Mouse (Mus musculus) limb, embryonic 12.5 days (tissue): ENCODE measurements at regions not wholly inside any gene's neighbourhood (a gene's known extent, or its start where the extent isn't known, plus 50 kb on each side); places are given as distances from the start of the nearest gene placed in this dataset.
"Not testable (repeated sequence)": the region's sequence is repeated elsewhere in the genome, so short reads cannot be mapped to it uniquely, and the experiment has no call there.

ENCODE experiments used
- ATAC-seq: fragments of 200-750 bp; cut with Nextera tagmentation; 2 replicates; pipeline ENCODE4 v1.8.0; 2017; ENCODE audit warnings: low read depth, moderate TSS enrichment; ENCODE audit not compliant: insufficient number of reproducible peaks, insufficient read depth, low FRiP score, low TSS enrichment
- H3K27ac ChIP-seq: fragments of 300-500 bp; sonication (generic); 2 replicates; pipeline ENCODE4 v1.5.1; 2016; ENCODE audit warnings: mild to moderate bottlenecking, moderate library complexity
- H3K27me3 ChIP-seq: fragments of 300-500 bp; sonication (generic); 2 replicates; pipeline ENCODE4 v1.6.1; 2016; ENCODE audit warnings: mild to moderate bottlenecking, moderate library complexity
- H3K36me3 ChIP-seq: fragments of 300-500 bp; sonication (generic); 2 replicates; pipeline ENCODE4 v1.6.1; 2016; ENCODE audit warnings: mild to moderate bottlenecking, moderate library complexity
- H3K4me1 ChIP-seq: fragments of 300-500 bp; sonication (generic); replicated peaks from 2 replicates; pipeline ENCODE4 v1.6.1; 2016
- H3K4me2 ChIP-seq: fragments of 300-500 bp; sonication (generic); 2 replicates; pipeline ENCODE4 v1.6.1; 2016; ENCODE audit warnings: mild to moderate bottlenecking, moderate library complexity
- H3K4me3 ChIP-seq: fragments of 300-500 bp; sonication (generic); replicated peaks from 2 replicates; pipeline ENCODE4 v1.5.1; 2016; ENCODE audit warnings: mild to moderate bottlenecking
- H3K9ac ChIP-seq: fragments of 300-500 bp; sonication (generic); replicated peaks from 2 replicates; pipeline ENCODE4 v1.6.1; 2016; ENCODE audit warnings: mild to moderate bottlenecking, moderate library complexity
- H3K9me3 ChIP-seq: fragments of 300-500 bp; sonication (generic); 2 replicates; pipeline ENCODE4 v1.6.1; 2016; ENCODE audit warnings: mild to moderate bottlenecking, moderate library complexity
- whole genome bisulfite sequencing: fragments of 180-500 bp; shearing (Covaris S2); methylation state at CpG from one replicate; pipeline ENCODE4 v1.1.7; 2016; 5-methylcytosine and 5-hydroxymethylcytosine counted together

GRCm38 (mm10) chr17:82674593-82674992, 540.5 kb upstream of the Pkdcc start:
- no peaks in the 10 kb centered on the region for H3K4me1 ChIP-seq
- 84% methylated on average over 2 of the region's 2 CpGs for WGBS
- no peak overlapping the region for H3K4me2 ChIP-seq
- H3K9me3 ChIP-seq: no peaks in the 10 kb centered on the region
- no peaks in the 10 kb centered on the region for H3K27me3 ChIP-seq
- no peak overlapping the region for H3K9ac ChIP-seq
- no peak for ATAC-seq
- H3K27ac ChIP-seq: no peak overlapping the region
- H3K4me3 ChIP-seq: no peak overlapping the region
- no peaks in the 10 kb centered on the region for H3K36me3 ChIP-seq

GRCm38 (mm10) chr17:82666557-82666956, 548.5 kb upstream of the Pkdcc start:
- H3K36me3 ChIP-seq, H3K9me3 ChIP-seq, ATAC-seq, H3K4me2 ChIP-seq, H3K27me3 ChIP-seq, H3K4me1 ChIP-seq, H3K27ac ChIP-seq, H3K4me3 ChIP-seq, H3K9ac ChIP-seq: not testable (repeated sequence)
- WGBS: 84% methylated on average over 1 of the region's 1 CpGs

- Histone ChIP-seq H3K9ac (no peak overlapping the region), H3K4me3 (no peak overlapping the region), H3K4me2 (no peak overlapping the region), H3K36me3 (no peaks in the 10 kb centered on the region), H3K27me3 (no peaks in the 10 kb centered on the region), H3K9me3 (no peaks in the 10 kb centered on the region), H3K4me1 (no peaks in the 10 kb centered on the region), H3K27ac (no peak overlapping the region)
- ATAC-seq: no peak
- WGBS: 87% methylated on average over 6 of the region's 6 CpGs
These were observed 550.7 kb upstream of the Pkdcc start for GRCm38 (mm10) chr17:82664352-82664751.

DNA sequence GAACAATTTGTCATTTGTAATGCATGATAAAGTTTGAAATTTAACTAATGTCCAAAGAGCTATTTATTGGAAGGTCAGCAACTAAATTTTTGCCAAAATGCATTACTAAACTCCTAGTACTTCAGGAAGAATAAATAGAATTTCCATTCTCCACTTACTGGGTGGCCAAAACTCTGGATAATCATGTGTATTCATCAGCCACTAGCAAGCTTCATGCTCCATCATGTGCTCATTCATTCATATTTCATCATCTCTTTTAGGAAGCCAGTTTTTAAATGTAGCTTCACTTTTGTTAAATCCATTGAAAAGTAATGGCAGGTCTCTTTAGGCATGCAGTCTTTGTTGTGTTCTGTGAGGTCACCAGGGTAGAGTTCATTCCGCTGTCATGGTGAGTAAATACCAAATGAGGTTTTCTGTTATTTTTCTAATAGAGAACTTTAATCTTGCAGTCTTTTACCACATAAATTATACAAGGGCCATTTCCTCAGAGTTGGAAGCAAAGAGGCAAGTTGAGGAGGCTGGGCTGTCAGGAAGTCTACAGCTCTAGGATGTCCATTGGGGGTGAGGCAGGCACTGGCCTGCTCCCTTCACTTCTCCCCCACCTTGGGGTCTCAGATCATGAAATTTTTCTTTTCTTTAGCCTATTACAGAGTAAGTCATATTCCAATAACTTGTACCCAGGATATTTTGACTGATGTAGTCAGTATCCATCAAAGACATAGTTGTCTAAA, 578.5 kb upstream of the Pkdcc start:
- no peak overlapping the region for H3K4me3 ChIP-seq
- 85% methylated on average over 1 of the region's 1 CpGs for WGBS
- no peaks in the 10 kb centered on the region for H3K36me3 ChIP-seq
- no peak for ATAC-seq
- no peaks in the 10 kb centered on the region for H3K4me1 ChIP-seq
- no peaks in the 10 kb centered on the region for H3K9me3 ChIP-seq
- no peak overlapping the region for H3K4me2 ChIP-seq
- H3K27ac ChIP-seq: no peak overlapping the region
- H3K9ac ChIP-seq: no peak overlapping the region
- no peaks in the 10 kb centered on the region for H3K27me3 ChIP-seq

GRCm38 (mm10) chr17:82635849-82636248, 579.2 kb upstream of the Pkdcc start:
- Histone ChIP-seq H3K36me3 (no peaks in the 10 kb centered on the region), H3K4me2 (no peak overlapping the region), H3K9ac (no peak overlapping the region), H3K9me3 (no peaks in the 10 kb centered on the region), H3K27ac (no peak overlapping the region), H3K4me3 (no peak overlapping the region), H3K4me1 (no peaks in the 10 kb centered on the region), H3K27me3 (no peaks in the 10 kb centered on the region)
- no peak for ATAC-seq
- WGBS: 79% methylated on average over 4 of the region's 4 CpGs

DNA sequence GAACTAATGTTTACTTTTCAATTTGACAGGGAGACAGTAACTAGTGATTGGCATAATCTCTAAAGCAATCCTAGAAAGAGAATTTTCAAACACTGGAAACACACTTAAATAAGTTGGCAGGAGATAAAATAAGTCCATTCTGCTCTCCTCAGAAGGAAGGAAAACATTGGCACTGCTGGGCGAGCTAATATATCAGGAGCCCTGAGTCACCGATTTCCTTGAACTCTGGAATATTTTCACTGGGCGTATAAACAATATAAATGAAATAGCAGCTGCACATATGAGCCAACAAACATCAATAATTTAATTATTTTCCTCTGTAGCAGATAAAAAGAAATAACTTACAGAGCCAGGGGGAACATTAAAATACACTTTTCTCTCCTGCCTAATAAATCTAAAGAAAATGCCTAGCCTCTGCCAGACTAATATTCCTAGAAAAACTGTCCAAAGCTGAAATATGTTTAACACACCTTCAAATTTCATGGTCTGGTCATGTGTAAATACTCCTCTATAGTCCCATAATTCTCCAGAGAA, 608.4 kb upstream of the Pkdcc start:
- H3K4me1 ChIP-seq: no peaks in the 10 kb centered on the region
- H3K4me3 ChIP-seq: no peak overlapping the region
- H3K36me3 ChIP-seq: no peaks in the 10 kb centered on the region
- no peak overlapping the region for H3K4me2 ChIP-seq
- no peak for ATAC-seq
- WGBS: 69% methylated on average over 3 of the region's 3 CpGs
- H3K9ac ChIP-seq: no peak overlapping the region
- H3K27me3 ChIP-seq: no peaks in the 10 kb centered on the region
- H3K27ac ChIP-seq: no peak overlapping the region
- H3K9me3 ChIP-seq: no peaks in the 10 kb centered on the region

- ATAC-seq: no peak
- Histone ChIP-seq H3K4me1 (no peaks in the 10 kb centered on the region), H3K27me3 (no peaks in the 10 kb centered on the region), H3K4me3 (no peak overlapping the region), H3K9me3 (no peaks in the 10 kb centered on the region), H3K9ac (no peak overlapping the region), H3K4me2 (no peak overlapping the region), H3K36me3 (no peaks in the 10 kb centered on the region), H3K27ac (no peak overlapping the region)
- 63% methylated on average over 2 of the region's 2 CpGs for WGBS
These were observed 631.3 kb upstream of the Pkdcc start for GRCm38 (mm10) chr17:82583801-82584200.

- 76% methylated on average over 5 of the region's 5 CpGs for WGBS
- no peaks in the 10 kb centered on the region for H3K4me1 ChIP-seq
- H3K36me3 ChIP-seq: no peaks in the 10 kb centered on the region
These were observed 681.6 kb upstream of the Pkdcc start for GRCm38 (mm10) chr17:82533521-82533920.

GRCm38 (mm10) chr17:82518129-82518528, 697.0 kb upstream of the Pkdcc start:
- Histone ChIP-seq H3K27me3 (no peaks in the 10 kb centered on the region), H3K4me3 (no peak overlapping the region), H3K9ac (no peak overlapping the region), H3K27ac (no peak overlapping the region), H3K4me1 (no peaks in the 10 kb centered on the region), H3K36me3 (no peaks in the 10 kb centered on the region), H3K9me3 (no peaks in the 10 kb centered on the region), H3K4me2 (no peak overlapping the region)
- no peak for ATAC-seq

More at GRCm38 (mm10) chr17:82533521-82533920, 681.6 kb upstream of the Pkdcc start:
- Histone ChIP-seq H3K27ac (no peak overlapping the region), H3K27me3 (no peaks in the 10 kb centered on the region), H3K4me2 (no peak overlapping the region), H3K9ac (no peak overlapping the region), H3K9me3 (no peaks in the 10 kb centered on the region), H3K4me3 (no peak overlapping the region)
- ATAC-seq: no peak

DNA sequence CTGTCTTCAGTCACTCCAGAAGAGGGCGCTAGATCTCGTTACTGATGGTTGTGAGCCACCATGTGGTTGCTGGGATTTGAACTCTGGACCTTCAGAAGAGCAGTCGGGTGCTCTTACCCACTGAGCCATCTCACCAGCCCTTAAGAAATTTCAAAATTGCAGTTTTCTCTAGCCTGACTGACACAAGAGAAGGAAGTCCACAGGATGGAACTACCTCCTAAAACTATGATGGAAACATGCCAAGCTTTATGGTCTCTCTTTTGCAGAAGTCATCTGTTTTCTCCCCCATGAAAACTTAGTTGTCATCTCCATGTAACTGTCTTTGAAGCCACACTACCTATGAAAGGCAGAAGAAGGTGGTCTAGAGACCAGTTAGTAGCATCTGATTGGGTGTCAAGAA, 698.2 kb upstream of the Pkdcc start:
- no peak overlapping the region for H3K4me2 ChIP-seq
- H3K9me3 ChIP-seq: no peaks in the 10 kb centered on the region
- no peak overlapping the region for H3K4me3 ChIP-seq
- WGBS: 74% methylated on average over 3 of the region's 3 CpGs
- H3K36me3 ChIP-seq: no peaks in the 10 kb centered on the region
- H3K4me1 ChIP-seq: no peaks in the 10 kb centered on the region
- no peak for ATAC-seq
- H3K27me3 ChIP-seq: no peaks in the 10 kb centered on the region
- no peak overlapping the region for H3K27ac ChIP-seq
- H3K9ac ChIP-seq: no peak overlapping the region

- ATAC-seq: no peak
- Histone ChIP-seq H3K9ac (no peak overlapping the region), H3K4me2 (no peak overlapping the region), H3K36me3 (no peaks in the 10 kb centered on the region), H3K4me3 (no peak overlapping the region), H3K9me3 (no peaks in the 10 kb centered on the region), H3K4me1 (no peaks in the 10 kb centered on the region), H3K27me3 (no peaks in the 10 kb centered on the region), H3K27ac (no peak overlapping the region)
- 56% methylated on average over 2 of the region's 2 CpGs for WGBS
These were observed 701.3 kb upstream of the Pkdcc start for GRCm38 (mm10) chr17:82513816-82514215.

- WGBS: 82% methylated on average over 3 of the region's 3 CpGs
These were observed 710.8 kb upstream of the Pkdcc start for GRCm38 (mm10) chr17:82504291-82504690.

More at GRCm38 (mm10) chr17:82504291-82504690, 710.8 kb upstream of the Pkdcc start:
- Histone ChIP-seq H3K4me3 (no peak overlapping the region), H3K27me3 (no peaks in the 10 kb centered on the region), H3K4me1 (no peaks in the 10 kb centered on the region), H3K4me2 (no peak overlapping the region), H3K9ac (no peak overlapping the region), H3K27ac (no peak overlapping the region), H3K36me3 (no peaks in the 10 kb centered on the region), H3K9me3 (no peaks in the 10 kb centered on the region)
- ATAC-seq: no peak
